Mouse (Mus musculus) liver, embryonic 12.5 days (tissue): ENCODE results near the gene Arl6. TPM values are rescaled to one million over a fixed set of nuclear protein-coding genes. Genes with fewer than 3 reads are reported as not detected.

Source experiments
- ATAC-seq: fragments of 200-750 bp; cut with Nextera tagmentation; 2 replicates; pipeline ENCODE4 v1.8.0; 2017; ENCODE audit warnings: moderate number of reproducible peaks, mild to moderate bottlenecking, moderate library complexity
- H3K27ac ChIP-seq: fragments of 300-500 bp; sonication (generic); 2 replicates; pipeline ENCODE4 v1.5.1; 2016; ENCODE audit warnings: mild to moderate bottlenecking
- H3K27me3 ChIP-seq: fragments of 300-500 bp; sonication (generic); replicated peaks from 2 replicates; pipeline ENCODE4 v1.6.1; 2016; ENCODE audit warnings: mild to moderate bottlenecking, moderate library complexity
- H3K36me3 ChIP-seq: fragments of 300-500 bp; sonication (generic); 2 replicates; pipeline ENCODE4 v1.6.1; 2016; ENCODE audit warnings: mild to moderate bottlenecking, moderate library complexity
- H3K4me1 ChIP-seq: fragments of 300-500 bp; sonication (generic); 2 replicates; pipeline ENCODE4 v1.6.1; 2016
- H3K4me2 ChIP-seq: fragments of 300-500 bp; sonication (generic); 2 replicates; pipeline ENCODE4 v1.6.1; 2016; ENCODE audit warnings: mild to moderate bottlenecking, moderate library complexity
- H3K4me3 ChIP-seq: fragments of 300-500 bp; sonication (generic); 2 replicates; pipeline ENCODE4 v1.5.1; 2016; ENCODE audit warnings: mild to moderate bottlenecking, moderate library complexity
- H3K9ac ChIP-seq: fragments of 300-500 bp; sonication (generic); 2 replicates; pipeline ENCODE4 v1.6.1; 2016; ENCODE audit warnings: mild to moderate bottlenecking, moderate library complexity
- H3K9me3 ChIP-seq: fragments of 300-500 bp; sonication (generic); replicated peaks from 2 replicates; pipeline ENCODE4 v1.6.1; 2016; ENCODE audit warnings: mild to moderate bottlenecking, moderate library complexity
- WGBS: fragments of 180-500 bp; shearing (Covaris S2); methylation state at CpG from one replicate; pipeline ENCODE4 v1.1.7; 2016; ENCODE audit not compliant: insufficient replicate concordance; 5-methylcytosine and 5-hydroxymethylcytosine counted together
- polyA plus RNA-seq: library from polyadenylated mRNA; unstranded; fragments of >200 nt; fragmentation: Nextera tagmentation; extraction: Ambion mirVana; gene quantifications from 2 replicates; pipeline ENCODE4 v1.2.1, GENCODE M21; 2016

Gene Arl6
- polyA plus RNA-seq, 1 experiment from 2014 or later, result 7.1 TPM

DNA sequence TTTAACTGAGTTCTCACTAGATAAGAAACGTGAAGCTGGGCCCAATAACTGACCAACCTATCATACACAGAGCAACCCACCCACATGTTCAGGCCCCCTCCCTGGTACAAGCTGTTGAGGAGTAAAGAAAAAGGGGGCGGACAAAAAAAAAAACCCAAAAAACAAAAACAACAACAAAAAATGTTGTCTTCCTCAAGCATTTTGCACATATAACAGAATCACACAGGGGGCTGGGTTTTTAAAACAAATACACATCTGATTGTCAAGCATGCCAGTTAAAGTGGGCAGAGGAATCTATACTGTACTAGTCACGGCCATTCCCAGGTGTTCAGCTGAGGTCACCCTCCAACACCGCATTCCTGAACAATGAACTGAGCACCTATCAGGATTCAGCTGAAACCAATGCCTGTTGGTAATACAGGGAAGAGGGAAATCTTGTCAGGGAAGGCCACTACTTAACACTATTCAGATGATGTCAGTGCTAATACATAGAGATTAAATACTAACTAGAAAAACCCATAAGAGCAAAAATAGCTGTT is 53.4 kb downstream of the Arl6 start:
- Histone ChIP-seq H3K4me3 (no peak overlapping the region), H3K36me3 (no peaks in the 10 kb centered on the region), H3K27ac (no peak overlapping the region), H3K4me1 (no peaks in the 10 kb centered on the region), H3K4me2 (no peak overlapping the region), H3K27me3 (no peaks in the 10 kb centered on the region), H3K9me3 (no peaks in the 10 kb centered on the region), H3K9ac (no peak overlapping the region)
- 58% methylated on average over 4 of the region's 4 CpGs for WGBS
- no peak for ATAC-seq

DNA sequence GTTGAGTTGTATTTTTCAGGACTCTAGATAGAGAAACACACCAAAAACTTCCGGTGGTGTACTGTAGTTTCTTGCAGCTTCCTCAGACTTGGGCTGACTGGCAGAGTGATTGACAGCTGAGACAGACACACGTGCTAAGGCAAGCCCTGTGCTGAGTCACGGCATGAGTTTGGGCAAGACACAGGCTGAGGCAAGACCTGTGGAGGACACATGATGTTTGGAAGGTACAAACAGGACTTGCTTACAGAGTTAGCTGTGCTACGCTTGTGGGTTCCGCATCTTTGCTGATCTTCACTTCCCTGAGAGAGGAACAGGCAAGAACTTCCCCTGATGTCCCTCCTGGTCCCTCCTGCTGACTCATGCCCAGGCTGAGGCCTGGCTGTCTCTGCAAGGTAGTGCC is 55.7 kb downstream of the Arl6 start:
- Histone ChIP-seq H3K4me1 (no peaks in the 10 kb centered on the region), H3K27me3 (no peaks in the 10 kb centered on the region), H3K27ac (no peak overlapping the region), H3K36me3 (no peaks in the 10 kb centered on the region), H3K9ac (no peak overlapping the region), H3K9me3 (no peaks in the 10 kb centered on the region), H3K4me2 (no peak overlapping the region), H3K4me3 (no peak overlapping the region)
- 60% methylated on average over 5 of the region's 5 CpGs for WGBS
- ATAC-seq, result peak; percentile 40; the same call in 1 of the 2 replicates

DNA sequence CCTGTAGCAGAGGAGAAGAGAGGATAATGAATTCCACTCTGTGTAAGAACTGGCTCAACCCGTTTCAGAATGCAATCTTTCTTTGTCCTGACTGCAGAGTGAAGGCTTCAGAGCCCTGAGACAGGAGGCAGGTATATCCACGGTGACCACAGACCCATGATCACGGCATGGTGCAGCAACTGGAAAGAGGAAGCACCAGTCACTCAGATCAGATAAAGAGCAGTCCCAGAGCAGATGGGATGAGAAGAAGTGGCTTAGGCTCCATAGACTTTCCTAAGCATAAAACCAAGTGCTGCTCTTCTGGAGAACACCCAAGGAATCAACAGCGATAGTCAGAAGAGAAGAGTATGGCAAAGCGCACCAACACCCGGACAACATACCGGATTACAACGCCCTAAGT is 60.0 kb downstream of the Arl6 start:
- ATAC-seq, result no peak
- Histone ChIP-seq H3K36me3 (no peaks in the 10 kb centered on the region), H3K4me1 (no peaks in the 10 kb centered on the region), H3K4me3 (no peak overlapping the region), H3K4me2 (no peak overlapping the region), H3K27me3 (no peaks in the 10 kb centered on the region), H3K9me3 (no peaks in the 10 kb centered on the region), H3K27ac (no peak overlapping the region), H3K9ac (no peak overlapping the region)
- 58% methylated on average over 8 of the region's 8 CpGs for WGBS

DNA sequence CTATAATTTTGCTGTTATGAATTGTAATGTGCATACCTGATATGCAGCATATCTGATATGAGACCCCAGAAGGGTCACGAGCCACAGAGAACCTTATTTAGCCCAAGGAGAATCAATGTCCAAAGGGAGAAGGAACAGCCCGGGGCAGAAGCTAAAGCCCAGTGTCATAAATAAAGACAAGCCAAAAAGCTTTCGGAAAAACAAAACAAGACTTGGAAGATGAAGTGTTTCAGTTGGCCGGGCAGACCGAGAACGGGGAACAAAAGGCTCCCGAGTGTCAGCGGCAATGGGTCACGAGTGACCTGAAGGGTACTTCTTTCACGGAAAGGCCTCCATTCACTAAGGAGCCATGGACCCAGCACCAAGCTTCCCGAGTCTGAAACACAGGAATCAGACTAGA is 65.2 kb downstream of the Arl6 start:
- Histone ChIP-seq H3K9me3 (no peaks in the 10 kb centered on the region), H3K27ac (no peak overlapping the region), H3K9ac (no peak overlapping the region), H3K4me3 (no peak overlapping the region), H3K27me3 (no peaks in the 10 kb centered on the region), H3K4me2 (no peak overlapping the region), H3K36me3 (no peaks in the 10 kb centered on the region), H3K4me1 (no peaks in the 10 kb centered on the region)
- WGBS, result 73% methylated on average over 11 of the region's 11 CpGs
- ATAC-seq, result no peak

DNA sequence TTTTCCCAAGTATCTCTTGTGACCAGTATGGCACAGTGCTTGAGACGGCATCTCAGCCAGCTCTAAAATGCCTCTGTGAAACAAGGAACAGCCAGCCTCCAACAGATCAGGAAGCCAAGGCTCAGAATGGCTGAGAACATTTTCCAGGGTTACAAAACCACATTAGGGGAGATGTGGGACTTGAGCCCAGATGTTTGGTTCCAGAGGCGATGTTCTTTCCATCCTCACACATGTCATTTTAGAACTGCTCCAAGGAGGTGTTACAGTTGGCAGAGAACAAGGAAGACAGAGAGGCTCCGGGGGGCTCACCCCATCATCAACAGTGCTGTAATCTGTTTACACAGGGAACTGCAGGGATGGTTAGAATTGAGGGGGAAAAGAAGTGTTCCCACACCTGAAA is 66.5 kb downstream of the Arl6 start:
- no peak overlapping the region for H3K4me3 ChIP-seq
- no peaks in the 10 kb centered on the region for H3K36me3 ChIP-seq
- no peaks in the 10 kb centered on the region for H3K27me3 ChIP-seq
- WGBS, result 69% methylated on average over 3 of the region's 3 CpGs
- ATAC-seq, result no peak
- no peaks in the 10 kb centered on the region for H3K9me3 ChIP-seq
- no peak overlapping the region for H3K27ac ChIP-seq
- no peak overlapping the region for H3K9ac ChIP-seq
- H3K4me1 ChIP-seq, result no peaks in the 10 kb centered on the region
- no peak overlapping the region for H3K4me2 ChIP-seq

DNA sequence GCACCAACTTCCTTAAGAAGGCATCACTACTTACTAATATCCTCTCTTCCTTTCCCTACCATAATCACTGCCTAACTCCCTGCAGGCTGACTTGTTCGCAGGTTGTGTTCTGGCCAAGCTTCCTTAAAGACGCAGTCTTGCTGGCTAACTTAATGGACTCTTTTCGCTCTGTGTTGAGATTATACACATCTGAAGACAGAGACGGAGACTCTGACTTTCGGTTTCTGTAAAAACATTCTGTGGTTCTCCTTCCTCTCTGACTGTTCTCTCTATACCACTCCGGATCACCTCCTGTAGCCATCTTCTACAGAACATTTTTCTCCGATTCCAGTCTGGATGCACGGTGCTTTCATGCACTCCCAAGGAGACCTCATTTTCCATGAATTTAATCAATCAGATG is 68.4 kb downstream of the Arl6 start:
- H3K4me1 ChIP-seq, result no peaks in the 10 kb centered on the region
- H3K4me3 ChIP-seq, result no peak overlapping the region
- no peak overlapping the region for H3K27ac ChIP-seq
- no peaks in the 10 kb centered on the region for H3K36me3 ChIP-seq
- no peaks in the 10 kb centered on the region for H3K9me3 ChIP-seq
- no peaks in the 10 kb centered on the region for H3K27me3 ChIP-seq
- 82% methylated on average over 8 of the region's 8 CpGs for WGBS
- no peak for ATAC-seq
- H3K9ac ChIP-seq, result no peak overlapping the region
- H3K4me2 ChIP-seq, result no peak overlapping the region

DNA sequence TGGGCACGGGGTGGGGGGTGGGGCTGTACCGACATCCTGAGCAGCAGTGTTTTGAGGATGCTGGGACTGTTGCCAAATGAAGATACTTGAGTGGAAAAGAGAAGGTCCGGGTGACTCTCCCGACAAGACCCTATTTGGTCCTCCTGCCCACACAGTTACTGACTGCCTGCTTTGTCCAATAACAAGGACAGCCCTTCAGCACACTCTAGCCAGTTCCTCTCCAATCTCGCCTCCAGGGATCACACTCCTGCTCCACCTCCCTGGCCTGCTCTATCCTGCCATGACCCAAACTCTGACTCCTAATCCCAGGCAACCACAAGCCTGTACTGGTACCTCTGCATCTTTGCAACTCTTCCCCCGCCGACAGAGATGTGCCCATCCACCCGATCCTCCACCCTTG is 69.4 kb downstream of the Arl6 start:
- no peak overlapping the region for H3K27ac ChIP-seq
- H3K4me2 ChIP-seq, result no peak overlapping the region
- no peak for ATAC-seq
- no peak overlapping the region for H3K4me3 ChIP-seq
- no peaks in the 10 kb centered on the region for H3K27me3 ChIP-seq
- H3K9ac ChIP-seq, result no peak overlapping the region
- WGBS, result 68% methylated on average over 8 of the region's 8 CpGs
- no peaks in the 10 kb centered on the region for H3K4me1 ChIP-seq
- H3K9me3 ChIP-seq, result no peaks in the 10 kb centered on the region
- peaks cover 4% of the 10 kb centered on the region; the same call in 1 of the 2 replicates for H3K36me3 ChIP-seq

DNA sequence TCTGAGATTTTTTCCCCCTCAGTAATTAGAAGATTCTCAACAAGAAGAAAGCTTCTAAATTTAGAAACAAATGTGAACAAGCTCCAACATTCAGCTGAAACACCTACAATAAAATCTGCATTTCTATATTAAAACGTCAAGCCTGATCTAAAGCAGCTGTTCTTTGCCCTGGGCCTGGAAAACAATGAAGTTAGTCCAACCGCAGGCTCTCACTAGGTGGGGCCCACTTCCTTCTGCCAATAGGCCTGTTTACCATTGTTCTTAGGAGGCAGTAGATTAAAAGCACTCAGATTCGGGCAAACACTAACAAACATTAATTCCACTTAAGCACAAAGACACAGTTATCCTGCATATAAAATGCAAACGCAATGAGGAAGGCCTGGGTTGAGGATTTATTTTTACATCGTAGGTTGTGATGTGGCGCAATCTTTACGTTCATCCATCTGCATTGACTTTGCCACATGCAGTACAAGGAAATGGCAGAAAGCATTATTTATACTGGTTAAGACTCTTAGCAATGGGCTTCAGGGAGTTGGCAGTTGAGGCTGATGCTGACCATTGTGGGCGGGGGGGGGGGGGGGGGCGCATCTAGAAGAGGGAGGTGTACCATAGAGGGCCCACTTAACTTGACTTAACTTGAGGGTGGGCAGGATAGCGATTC is 71.3 kb downstream of the Arl6 start:
- H3K27ac ChIP-seq, result no peak overlapping the region
- H3K27me3 ChIP-seq, result no peaks in the 10 kb centered on the region
- no peak for ATAC-seq
- peaks cover 4% of the 10 kb centered on the region; the same call in 1 of the 2 replicates for H3K36me3 ChIP-seq
- H3K9ac ChIP-seq, result no peak overlapping the region
- no peaks in the 10 kb centered on the region for H3K9me3 ChIP-seq
- no peaks in the 10 kb centered on the region for H3K4me1 ChIP-seq
- 49% methylated on average over 9 of the region's 10 CpGs for WGBS
- H3K4me2 ChIP-seq, result no peak overlapping the region
- H3K4me3 ChIP-seq, result no peak overlapping the region

DNA sequence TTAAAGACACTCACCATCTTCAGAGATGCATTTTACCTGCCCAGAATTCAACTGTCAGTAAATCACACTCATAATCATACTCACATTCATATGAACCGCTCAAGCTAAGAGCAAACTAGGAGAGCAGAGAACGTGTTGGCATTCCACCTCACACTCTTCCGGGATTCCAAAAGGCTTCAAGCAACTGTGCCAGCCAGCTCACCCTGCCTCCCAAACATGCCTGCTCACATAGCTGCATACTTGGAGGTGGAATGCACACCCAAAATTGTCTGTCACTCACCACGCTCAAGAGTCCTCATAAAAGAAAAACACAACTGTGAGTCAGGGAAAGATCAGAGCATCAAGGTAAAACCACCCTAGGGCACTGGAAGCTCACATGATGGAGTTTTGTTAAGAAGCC is 72.8 kb downstream of the Arl6 start:
- Histone ChIP-seq H3K4me1 (no peaks in the 10 kb centered on the region), H3K9me3 (no peaks in the 10 kb centered on the region), H3K9ac (no peak overlapping the region), H3K4me3 (no peak overlapping the region), H3K27ac (no peak overlapping the region), H3K27me3 (no peaks in the 10 kb centered on the region), H3K4me2 (no peak overlapping the region), H3K36me3 (peaks cover 4% of the 10 kb centered on the region; the same call in 1 of the 2 replicates)
- no peak for ATAC-seq
- 79% methylated on average over 4 of the region's 4 CpGs for WGBS

DNA sequence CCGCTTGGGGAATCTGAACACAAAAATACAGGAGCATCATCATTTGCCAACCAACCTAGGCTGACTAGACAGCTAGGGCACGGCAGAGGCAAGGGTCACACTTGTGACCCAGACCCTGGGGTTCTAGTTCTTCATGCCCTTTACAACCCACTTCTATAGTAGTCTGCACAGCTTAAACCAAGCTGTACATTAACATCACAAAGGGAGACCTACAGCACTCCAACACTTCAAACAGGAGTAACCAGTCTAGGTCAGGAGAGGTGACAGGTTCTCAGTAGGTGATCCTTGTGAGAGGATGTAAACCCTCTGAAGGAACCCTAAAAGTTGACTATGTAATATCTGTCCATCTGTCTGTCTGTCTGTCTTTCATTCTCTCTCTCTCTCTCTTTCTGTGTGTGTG is 73.6 kb downstream of the Arl6 start:
- H3K4me1 ChIP-seq, result no peaks in the 10 kb centered on the region
- no peak for ATAC-seq

DNA sequence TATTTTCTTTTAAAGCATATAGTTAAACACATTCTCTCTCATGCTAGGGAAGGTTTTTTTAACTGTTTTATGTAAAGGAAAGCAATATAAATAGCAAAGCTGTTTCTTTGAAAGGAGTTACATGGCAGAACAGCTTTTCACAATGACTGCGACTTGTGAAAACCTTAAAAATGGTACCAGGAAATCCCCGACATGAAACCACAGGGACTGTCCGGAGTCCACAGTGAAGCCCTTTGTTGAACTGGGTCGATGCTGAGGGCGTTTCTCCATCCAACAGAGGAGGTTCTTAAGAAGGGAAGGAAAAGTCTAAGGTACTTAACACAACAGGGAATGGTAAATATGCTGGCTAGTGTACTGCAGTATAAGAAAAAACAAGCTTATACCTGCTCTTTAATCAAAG is 75.2 kb downstream of the Arl6 start:
- Histone ChIP-seq H3K4me1 (no peaks in the 10 kb centered on the region), H3K27me3 (no peaks in the 10 kb centered on the region), H3K27ac (no peak overlapping the region), H3K4me3 (no peak overlapping the region), H3K36me3 (peaks cover 4% of the 10 kb centered on the region; the same call in 1 of the 2 replicates), H3K4me2 (no peak overlapping the region), H3K9ac (no peak overlapping the region), H3K9me3 (no peaks in the 10 kb centered on the region)
- 66% methylated on average over 5 of the region's 5 CpGs for WGBS
- ATAC-seq, result no peak

More for the DNA sequence above, 73.6 kb downstream of the Arl6 start:
- H3K4me2 ChIP-seq, result no peak overlapping the region
- no peak overlapping the region for H3K9ac ChIP-seq
- WGBS, result 80% methylated on average over 2 of the region's 2 CpGs
- no peaks in the 10 kb centered on the region for H3K27me3 ChIP-seq
- no peak overlapping the region for H3K27ac ChIP-seq
- no peak overlapping the region for H3K4me3 ChIP-seq
- peaks cover 4% of the 10 kb centered on the region; the same call in 1 of the 2 replicates for H3K36me3 ChIP-seq
- H3K9me3 ChIP-seq, result no peaks in the 10 kb centered on the region
